Mouse (Mus musculus) CH12.LX (cell line): ENCODE data around the gene U2surp. TPM values are rescaled to one million over a fixed set of nuclear protein-coding genes. Genes with fewer than 3 reads are reported as not detected.

Source experiments
- DNase-seq: peaks from one replicate; pipeline ENCODE4 v3.0.0-alpha.2; 2013; ENCODE audit errors: extremely low read depth
- H3K27ac ChIP-seq: 2 replicates; pipeline ENCODE4 v1.5.1; 2012; ENCODE audit warnings: low read depth, mild to moderate bottlenecking, control low read depth, moderate library complexity; ENCODE audit not compliant: insufficient read depth
- H3K27me3 ChIP-seq: replicated peaks from 2 replicates; pipeline ENCODE3; 2012; ENCODE audit warnings: inconsistent platforms
- H3K36me3 ChIP-seq, 2 experiments: replicated peaks in 1 of 2; 2 replicates each; pipeline versions ENCODE3 to v1.6.1; 2012; ENCODE audit warnings: inconsistent platforms in 1 of 2, low read length in 1 of 2, mild to moderate bottlenecking in 1 of 2, mixed read lengths in 1 of 2, moderate library complexity in 1 of 2; ENCODE audit not compliant: control insufficient read depth in 1 of 2, insufficient read depth in 1 of 2
- H3K4me1 ChIP-seq, 2 experiments: 2 replicates each; pipeline ENCODE4 v1.6.1; 2012; ENCODE audit warnings: inconsistent platforms in 1 of 2, moderate library complexity in 1 of 2; ENCODE audit not compliant: insufficient read depth in 2 of 2, control insufficient read depth in 1 of 2
- H3K4me2 ChIP-seq: 2 replicates; pipeline ENCODE4 v1.6.1; 2012; ENCODE audit warnings: low read depth, mild to moderate bottlenecking, control low read depth; ENCODE audit not compliant: poor library complexity, insufficient read depth, severe bottlenecking
- H3K4me3 ChIP-seq, 3 experiments: fragments of 150-350 bp in 1 of 3; sonication (generic) in 1 of 3; replicated peaks in 1 of 3; 2 replicates each; pipeline versions ENCODE3 to v1.5.1; 2011 to 2012; ENCODE audit warnings: low read depth in 2 of 3, low read length in 2 of 3, mild to moderate bottlenecking in 2 of 3, moderate library complexity in 2 of 3, control low read depth in 1 of 3, improper control_type of control experiment in 1 of 3, inconsistent platforms in 1 of 3, mixed read lengths in 1 of 3; ENCODE audit not compliant: poor library complexity in 1 of 3
- H3K79me2 ChIP-seq: replicated peaks from 2 replicates; pipeline ENCODE4 v1.6.1; 2012; ENCODE audit warnings: mild to moderate bottlenecking, moderate library complexity; ENCODE audit not compliant: control insufficient read depth, poor library complexity, insufficient read depth, severe bottlenecking; ENCODE audit errors: extremely low read depth
- H3K9ac ChIP-seq: 2 replicates; pipeline ENCODE4 v1.6.1; 2012; ENCODE audit warnings: low read depth, mild to moderate bottlenecking, control low read depth, moderate library complexity; ENCODE audit not compliant: insufficient read depth
- H3K9me3 ChIP-seq: replicated peaks from 2 replicates; pipeline ENCODE3; 2012; ENCODE audit warnings: low read length, inconsistent platforms, mixed read lengths
- CHD2 ChIP-seq: IDR thresholded peaks from 2 replicates; pipeline ENCODE4 v1.6.1; 2011; ENCODE audit warnings: low read length, improper control_type of control experiment
- CTCF ChIP-seq, 2 experiments: IDR thresholded peaks in 1 of 2; conservative IDR thresholded peaks in 1 of 2; 2 replicates each; pipeline ENCODE4 v1.5.1; 2011 to 2012; ENCODE audit warnings: low read depth in 2 of 2, low read length in 2 of 2, improper control_type of control experiment in 1 of 2, inconsistent platforms in 1 of 2, mild to moderate bottlenecking in 1 of 2, moderate library complexity in 1 of 2
- EP300 ChIP-seq: IDR thresholded peaks from 2 replicates; pipeline ENCODE4 v1.6.1; 2011; ENCODE audit warnings: low read length, improper control_type of control experiment
- ETS1 ChIP-seq: conservative IDR thresholded peaks from 2 replicates; pipeline ENCODE4 v1.6.1; 2012; ENCODE audit warnings: low read depth, mild to moderate bottlenecking, inconsistent platforms, low read length, improper control_type of control experiment, moderate library complexity
- GABPA ChIP-seq: IDR thresholded peaks from 2 replicates; pipeline ENCODE4 v1.6.1; 2012; ENCODE audit warnings: low read depth, low read length, improper control_type of control experiment, inconsistent platforms; ENCODE audit not compliant: insufficient replicate concordance
- HCFC1 ChIP-seq: IDR thresholded peaks from 2 replicates; pipeline ENCODE4 v1.6.1; 2012; ENCODE audit warnings: low read depth, mild to moderate bottlenecking, inconsistent platforms, low read length, improper control_type of control experiment
- IRF4 ChIP-seq: IDR thresholded peaks from 2 replicates; pipeline ENCODE4 v1.6.1; 2014; ENCODE audit warnings: low read depth, mild to moderate bottlenecking, inconsistent platforms, low read length, improper control_type of control experiment
- JUN ChIP-seq: IDR thresholded peaks from 2 replicates; pipeline ENCODE4 v1.6.1; 2011; ENCODE audit warnings: low read depth, mild to moderate bottlenecking, low read length, improper control_type of control experiment, moderate library complexity; ENCODE audit not compliant: insufficient read depth
- PAX5 ChIP-seq: IDR thresholded peaks from 2 replicates; pipeline ENCODE4 v1.6.1; 2012; ENCODE audit warnings: low read length, inconsistent platforms, mixed read lengths
- POLR2A ChIP-seq: IDR thresholded peaks from 2 replicates; pipeline ENCODE4 v1.6.1; 2011; ENCODE audit warnings: low read depth, mild to moderate bottlenecking, improper control_type of control experiment, low read length
- POLR2AphosphoS2 ChIP-seq: IDR thresholded peaks from 2 replicates; pipeline ENCODE4 v1.6.1; 2011; ENCODE audit warnings: low read depth, low read length, improper control_type of control experiment
- RAD21 ChIP-seq: IDR thresholded peaks from 2 replicates; pipeline ENCODE4 v1.6.1; 2011; ENCODE audit warnings: low read depth, mild to moderate bottlenecking, low read length, improper control_type of control experiment, moderate library complexity
- SIN3A ChIP-seq: IDR thresholded peaks from 2 replicates; pipeline ENCODE4 v1.6.1; 2012; ENCODE audit warnings: low read length, improper control_type of control experiment, inconsistent platforms
- SMC3 ChIP-seq: IDR thresholded peaks from 2 replicates; pipeline ENCODE4 v1.6.1; 2011; ENCODE audit warnings: low read depth, low read length, improper control_type of control experiment
- TCF12 ChIP-seq: IDR thresholded peaks from 2 replicates; pipeline ENCODE4 v1.6.1; 2014; ENCODE audit warnings: low read depth, mild to moderate bottlenecking, inconsistent platforms, low read length, improper control_type of control experiment
- UBTF ChIP-seq: IDR thresholded peaks from 2 replicates; pipeline ENCODE4 v1.6.1; 2012; ENCODE audit warnings: low read depth, mild to moderate bottlenecking, inconsistent platforms, low read length, improper control_type of control experiment, moderate library complexity
- USF2 ChIP-seq: conservative IDR thresholded peaks from 2 replicates; pipeline ENCODE4 v1.6.1; 2011; ENCODE audit warnings: low read depth, low read length, improper control_type of control experiment
- ZKSCAN1 ChIP-seq: IDR thresholded peaks from 2 replicates; pipeline ENCODE4 v1.6.1; 2012; ENCODE audit warnings: low read depth, inconsistent platforms, low read length, improper control_type of control experiment, borderline replicate concordance
- ZMIZ1 ChIP-seq: IDR thresholded peaks from 2 replicates; pipeline ENCODE4 v1.6.1; 2012; ENCODE audit warnings: low read depth, mild to moderate bottlenecking, inconsistent platforms, low read length, improper control_type of control experiment
- dilution Hi-C: fragments of 300-500 bp; cut with MboI; formaldehyde crosslinking; loops from 2 replicates; pipeline ENCODE4 v1.14.3; 2020; ENCODE audit warnings: low sequenced_read_pairs; ENCODE audit not compliant: extremely low pct_unique_long_range_greater_than_20kb, extremely low pct_ligation_motif_present
- in situ Hi-C: fragments of 300-500 bp; cut with MboI; formaldehyde crosslinking; loops from 3 replicates; pipeline ENCODE4 v1.14.3; 2019; ENCODE audit warnings: low sequenced_read_pairs, low pct_ligation_motif_present, low pct_unique_long_range_greater_than_20kb, mixed read lengths
- polyA plus RNA-seq: library from polyadenylated mRNA; unstranded; fragments of >175 nt; gene quantifications from 2 replicates; pipeline ENCODE4 v1.2.1, GENCODE M21; 2012; ENCODE audit warnings: low read depth; ENCODE audit not compliant: insufficient read length
- total RNA-seq, 2 experiments: library from RNA; depleted of rRNA; stranded (reverse); fragments of 300-350 nt in 1 of 2; fragments of >200 nt in 1 of 2; gene quantifications; 2 replicates each; pipeline ENCODE4 v1.2.3; 2012 to 2014

The U2surp gene
- total and polyA plus RNA-seq, 3 experiments = 46.5 to 103 (median 87.7) TPM

GRCm38 (mm10) chr9:95525961-95526360 lies 14.2 kb upstream of the U2surp start:
- peak; percentile 42 for DNase-seq
- H3K27ac ChIP-seq = no peak overlapping the region

GRCm38 (mm10) chr9:95525376-95525775 lies 13.6 kb upstream of the U2surp start:
- Histone ChIP-seq H3K4me3 (no peak overlapping the region), H3K9ac (no peak overlapping the region), H3K4me1 (peaks cover 2 to 10% of the 10 kb centered on the region in 2 experiments; a peak in 3 of 4 replicates), H3K9me3 (no peaks in the 10 kb centered on the region), H3K36me3 (no peaks in the 10 kb centered on the region), H3K4me2 (no peak overlapping the region), H3K27me3 (no peaks in the 10 kb centered on the region), H3K79me2 (no peaks in the 10 kb centered on the region), H3K27ac (no peak overlapping the region)
- no peak for DNase-seq
- in situ Hi-C loops (no loop called here), dilution Hi-C loops (no loop called here)
- TF ChIP-seq ZMIZ1 = no peak
- TF ChIP-seq HCFC1 = no peak
- no peak for TF ChIP-seq POLR2A
- no peak for TF ChIP-seq POLR2AphosphoS2
- TF ChIP-seq UBTF = no peak
- TF ChIP-seq USF2 = no peak
- no peak for TF ChIP-seq GABPA
- no peak for TF ChIP-seq JUN
- no peak for TF ChIP-seq ZKSCAN1
- no peak for TF ChIP-seq SIN3A
- TF ChIP-seq TCF12 = no peak
- TF ChIP-seq CHD2 = no peak
- no peak for TF ChIP-seq ETS1
- TF ChIP-seq PAX5 = no peak
- TF ChIP-seq IRF4 = no peak

More at GRCm38 (mm10) chr9:95525961-95526360, 14.2 kb upstream of the U2surp start:
- Histone ChIP-seq H3K4me1 (peaks cover 2 to 10% of the 10 kb centered on the region in 2 experiments; a peak in 3 of 4 replicates), H3K79me2 (no peaks in the 10 kb centered on the region), H3K9ac (no peak overlapping the region), H3K27me3 (no peaks in the 10 kb centered on the region), H3K4me2 (no peak overlapping the region), H3K9me3 (no peaks in the 10 kb centered on the region), H3K36me3 (no peaks in the 10 kb centered on the region), H3K4me3 (no peak overlapping the region)
- TF ChIP-seq RAD21 = peak; percentile 67
- TF ChIP-seq EP300 = no peak
- TF ChIP-seq TCF12 = peak; percentile 12; the same call in 1 of the 2 replicates
- peak in 1 of 2 experiments; percentile 73; a peak in 2 of 4 replicates for TF ChIP-seq CTCF (conservative IDR thresholded peaks at IDR 0.05 in 1 of 2, IDR thresholded peaks at IDR 0.05 in 1 of 2; ENCODE audit: low read depth in 2 of 2, low read length in 2 of 2)
- TF ChIP-seq HCFC1 = no peak
- TF ChIP-seq SMC3 = peak; percentile 68
- dilution Hi-C loops = no loop called here
- in situ Hi-C loops = no loop called here
